Mouse (Mus musculus) erythroblast, adult 5-6 weeks (primary cell): ENCODE measurements around the gene Syn3. TPM values are rescaled to one million over a fixed set of nuclear protein-coding genes. Genes with fewer than 3 reads are reported as not detected.

ENCODE experiments used
- ATAC-seq: replicated peaks from 2 replicates; pipeline ENCODE4 v1.8.0; 2016; ENCODE audit warnings: moderate number of reproducible peaks, mild to moderate bottlenecking, moderate TSS enrichment, inconsistent platforms; ENCODE audit not compliant: poor library complexity, low FRiP score, severe bottlenecking
- total RNA-seq, 2 experiments: library from RNA; stranded (forward) in 1 of 2; stranded (reverse) in 1 of 2; fragments of 150-400 nt in 1 of 2; fragments of 200-764, 138-1000 nt in 1 of 2; gene quantifications; 2 replicates each; pipeline versions ENCODE4 v1.2.3 to v1.2.4; 2015 to 2017; ENCODE audit warnings: low replicate concordance in 2 of 2

Gene Syn3
- total RNA-seq, 2 experiments from 2014 or later: 0.77 TPM; not detected in 1

GRCm38 (mm10) chr10:86298326-86298725, 200.4 kb downstream of the Syn3 start:
- no peak for ATAC-seq

- no peak for ATAC-seq
These were observed 201.4 kb downstream of the Syn3 start for GRCm38 (mm10) chr10:86297307-86297706.

GRCm38 (mm10) chr10:86296111-86296510, 202.6 kb downstream of the Syn3 start:
- peak; percentile 77 for ATAC-seq

DNA sequence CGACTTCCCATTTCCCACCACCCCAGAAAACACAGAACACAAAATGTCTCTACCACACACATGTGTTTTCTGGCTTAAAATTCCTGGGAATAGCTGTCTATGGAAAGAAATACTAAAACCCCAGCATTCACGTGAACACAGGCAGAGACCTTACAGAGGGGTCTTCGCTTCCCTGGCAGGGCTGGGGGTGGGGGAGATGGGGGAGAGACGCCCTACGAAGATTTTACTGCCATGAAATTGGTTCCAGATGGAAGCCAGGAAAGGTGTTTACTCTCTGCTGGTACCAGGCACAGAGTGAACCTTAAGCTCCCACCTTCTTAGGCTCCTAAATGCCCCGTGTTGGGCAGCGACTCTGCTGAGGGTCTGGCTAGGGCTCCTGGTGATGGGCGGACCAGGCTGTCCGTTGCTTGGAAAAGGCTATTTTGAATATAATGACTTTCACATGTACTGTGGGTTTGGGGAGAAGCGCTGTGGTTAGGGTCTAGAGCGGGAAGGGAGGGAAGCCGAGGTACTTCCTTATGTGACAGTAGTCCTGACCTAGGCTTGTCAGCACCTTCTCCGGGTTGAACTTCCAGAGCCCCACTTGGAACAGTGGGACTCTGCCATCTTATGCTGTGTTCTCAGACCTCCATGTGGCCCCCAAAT, 203.1 kb downstream of the Syn3 start:
- ATAC-seq: no peak

DNA sequence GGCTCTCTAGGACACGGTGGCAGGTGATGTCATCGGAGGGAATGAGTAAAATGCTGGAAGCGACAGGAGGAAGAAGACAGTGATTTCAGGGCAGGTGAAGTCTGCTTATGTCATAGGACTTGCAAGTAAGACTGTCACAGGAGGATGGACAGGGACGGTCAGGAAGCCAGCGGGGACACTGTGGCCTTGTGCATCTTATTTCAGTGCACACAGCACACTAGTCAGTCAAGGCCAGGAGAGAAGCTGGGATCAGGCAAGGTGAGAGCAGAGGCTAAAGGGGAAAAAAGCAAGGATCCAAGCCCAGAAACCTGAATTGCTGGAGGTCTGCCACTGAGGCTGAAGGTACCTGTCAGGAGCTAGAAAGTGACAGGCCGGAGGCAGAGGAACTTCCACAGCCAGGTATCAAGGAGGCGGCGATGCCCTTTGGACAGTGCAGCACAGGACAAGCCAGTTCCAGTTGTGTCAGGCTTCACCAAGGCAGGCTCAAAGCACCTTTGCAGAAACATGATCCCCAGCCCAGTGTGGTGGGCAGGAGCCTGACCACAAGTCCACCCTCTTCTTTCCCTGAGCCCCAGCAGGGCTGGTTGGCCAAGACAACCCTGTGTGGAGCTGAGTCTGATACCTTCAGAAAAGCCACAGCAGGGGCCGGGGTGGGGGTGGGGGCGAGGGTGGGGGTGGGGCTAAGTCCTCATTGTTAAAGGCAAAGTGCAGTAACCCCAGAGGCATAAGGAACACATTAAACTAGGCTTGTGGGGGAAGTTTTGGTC, 203.9 kb downstream of the Syn3 start:
- ATAC-seq: no peak

DNA sequence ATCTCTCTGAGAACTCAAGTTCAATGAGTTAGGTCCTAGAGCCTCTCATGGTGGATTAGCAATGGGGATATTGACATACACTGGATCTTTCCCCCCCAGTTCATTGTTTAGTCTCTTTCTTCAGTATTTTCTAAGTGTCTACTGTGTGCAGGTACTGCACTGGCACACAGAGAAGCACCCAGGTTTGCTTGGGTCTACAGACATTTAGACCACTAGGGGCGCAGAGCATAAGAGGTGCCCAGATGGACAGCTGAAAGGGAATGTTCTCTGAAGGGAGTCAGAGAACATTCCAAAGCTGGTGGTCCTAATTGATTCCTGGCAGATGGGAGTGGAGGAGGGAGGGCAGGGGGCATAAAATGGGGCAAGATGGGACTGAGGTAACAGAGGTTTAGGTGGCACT, 204.8 kb downstream of the Syn3 start:
- ATAC-seq: no peak

- no peak for ATAC-seq
These were observed 208.5 kb downstream of the Syn3 start for GRCm38 (mm10) chr10:86290109-86290771.

DNA sequence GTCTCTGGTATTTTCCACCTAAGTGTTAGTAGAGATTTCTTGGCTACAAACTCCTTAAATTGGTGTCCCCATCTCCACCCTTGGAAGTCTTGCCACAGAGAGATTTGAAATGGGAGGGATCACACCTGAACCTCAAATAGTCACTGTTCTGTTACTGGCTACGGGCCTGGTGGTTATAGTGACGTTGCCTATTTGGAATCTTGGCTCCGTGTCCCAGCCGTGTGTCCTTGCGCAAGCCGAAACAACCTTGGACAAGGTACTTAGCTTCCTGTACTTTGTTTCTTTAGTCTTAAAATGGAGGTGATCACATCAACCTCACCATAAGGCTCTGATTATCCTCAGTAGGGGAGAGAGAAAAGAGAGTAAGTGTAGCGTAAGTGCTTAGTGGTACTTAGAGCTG, 212.2 kb downstream of the Syn3 start:
- no peak for ATAC-seq

DNA sequence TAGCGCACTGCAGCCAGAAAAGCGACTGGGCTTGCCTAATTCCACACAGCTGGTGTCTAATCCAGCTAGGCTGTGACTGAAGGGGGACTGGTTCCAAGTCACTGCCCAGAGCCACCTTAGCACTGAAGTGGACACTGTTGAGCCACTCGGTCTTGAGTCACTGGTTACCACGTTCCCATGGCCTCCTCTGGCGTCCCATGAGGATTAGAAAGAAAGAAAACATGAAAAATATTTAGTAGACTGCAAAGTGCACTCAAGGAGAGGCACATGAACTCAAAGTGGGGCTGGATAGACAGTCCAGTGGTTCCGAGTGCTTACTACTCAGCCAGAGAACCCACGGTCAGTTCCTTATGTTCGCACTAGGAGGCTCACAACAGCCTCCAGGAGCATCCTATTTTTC, 217.5 kb downstream of the Syn3 start:
- no peak for ATAC-seq

DNA sequence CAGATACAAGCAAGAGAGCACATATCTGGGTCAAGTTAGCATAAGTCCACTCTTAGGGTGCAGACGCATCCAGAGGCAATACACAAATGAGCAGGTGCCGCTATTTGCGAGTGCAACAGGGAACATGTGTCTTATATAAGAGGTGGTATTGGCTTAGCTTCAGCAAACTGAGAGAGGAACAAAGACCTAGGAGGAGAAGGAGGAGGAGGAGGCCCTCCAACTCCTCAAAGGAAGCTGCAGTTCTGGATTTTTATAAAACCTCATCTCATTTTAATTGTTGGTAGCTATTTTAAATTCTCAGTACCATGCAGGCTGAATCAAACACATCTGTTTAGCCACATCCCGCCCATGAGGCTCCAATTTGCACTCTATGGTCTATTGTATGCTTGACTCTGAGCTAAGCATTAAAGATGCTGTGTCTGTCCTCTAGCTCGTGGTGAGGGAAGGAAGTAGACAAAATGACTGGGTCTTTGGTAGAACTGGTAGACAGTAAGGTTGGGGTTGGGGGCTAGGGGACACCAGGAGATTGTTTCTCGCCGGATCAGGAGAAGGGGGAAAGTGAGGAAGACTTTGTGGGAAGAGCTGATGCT, 219.0 kb downstream of the Syn3 start:
- ATAC-seq: no peak

- no peak for ATAC-seq
These were observed 220.2 kb downstream of the Syn3 start for GRCm38 (mm10) chr10:86278481-86278880.

- no peak for ATAC-seq
These were observed 221.4 kb downstream of the Syn3 start for GRCm38 (mm10) chr10:86277327-86277726.

GRCm38 (mm10) chr10:86275585-86275984, 223.1 kb downstream of the Syn3 start:
- ATAC-seq: no peak

DNA sequence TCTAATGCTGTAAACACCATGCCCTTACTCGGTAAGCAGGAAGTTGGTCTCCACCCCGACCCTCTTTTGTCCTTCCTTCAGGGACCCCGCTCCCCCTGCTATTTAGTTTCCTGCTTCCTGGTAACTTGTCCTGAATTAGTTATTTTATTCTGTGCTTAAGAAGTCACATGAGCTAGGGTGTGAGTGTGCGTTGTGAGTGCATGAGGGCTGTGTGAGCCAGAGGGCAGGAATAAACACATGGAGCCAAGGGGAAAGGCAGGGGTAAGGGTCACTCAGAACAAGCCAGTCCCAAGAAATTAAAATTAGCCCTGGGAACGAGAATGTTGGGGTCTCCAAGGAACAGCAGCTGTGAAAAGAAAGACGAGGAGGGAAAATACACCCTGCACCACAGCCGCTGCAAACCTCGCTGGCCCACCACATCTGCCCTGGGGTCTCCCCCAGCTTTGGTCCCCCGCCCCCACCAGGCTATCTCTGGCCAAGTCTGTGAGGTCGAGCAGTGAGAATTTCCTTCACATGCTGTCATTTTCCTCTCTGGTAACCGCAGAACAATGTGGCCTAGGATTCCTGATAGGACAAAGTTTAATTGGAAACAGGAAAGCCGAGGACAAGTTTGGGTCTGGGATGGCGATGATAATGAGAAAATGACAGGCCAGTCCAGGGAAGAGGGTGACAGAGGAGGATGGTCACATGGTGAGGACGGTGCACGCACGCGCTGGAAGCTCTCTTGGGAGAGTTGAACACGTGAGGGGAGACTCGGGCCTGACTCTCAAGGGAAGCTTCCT, 225.1 kb downstream of the Syn3 start:
- ATAC-seq: no peak

GRCm38 (mm10) chr10:86272826-86273225, 225.9 kb downstream of the Syn3 start:
- ATAC-seq: no peak

GRCm38 (mm10) chr10:86270254-86270653, 228.4 kb downstream of the Syn3 start:
- ATAC-seq: no peak

- ATAC-seq: no peak
These were observed 234.1 kb downstream of the Syn3 start for GRCm38 (mm10) chr10:86264618-86265017.

GRCm38 (mm10) chr10:86261725-86262124, 237.0 kb downstream of the Syn3 start:
- ATAC-seq: no peak

DNA sequence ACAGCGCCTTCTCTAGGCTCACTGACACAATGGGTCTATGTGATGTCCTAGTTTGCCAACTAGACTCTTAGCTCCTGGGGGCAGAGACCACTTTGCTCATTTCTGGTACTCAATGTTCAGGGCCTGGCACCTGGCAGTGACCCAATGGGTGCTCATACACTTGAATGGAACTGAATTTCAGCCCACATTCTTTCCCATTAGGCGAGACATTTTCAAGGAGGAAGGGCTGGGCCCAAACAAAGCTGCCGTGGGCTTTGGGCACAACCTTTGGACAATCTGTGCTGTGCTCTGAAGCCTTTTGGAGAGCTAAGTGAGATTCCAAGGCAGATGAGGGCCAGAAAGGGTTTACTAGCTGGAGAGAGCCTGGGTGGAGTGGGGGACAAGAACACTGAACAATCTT, 239.7 kb downstream of the Syn3 start:
- ATAC-seq: no peak

GRCm38 (mm10) chr10:86258046-86258445, 240.7 kb downstream of the Syn3 start:
- no peak for ATAC-seq
